Mouse (Mus musculus) CD4-positive, CD25-positive, alpha-beta regulatory T cell, adult 4 months (primary cell): Measurements from ENCODE around the gene Fbxo21. TPM values are rescaled to one million over a fixed set of nuclear protein-coding genes. Genes with fewer than 3 reads are reported as not detected.

Source experiments
- ATAC-seq: one replicate; pipeline ENCODE4 v1.8.0; 2017
- polyA plus RNA-seq, 2 experiments: library from polyadenylated mRNA; unstranded; fragments of 100-300 nt; shearing (Covaris generic); gene quantifications; one replicate each; pipeline ENCODE4 v1.2.1; 2017

The Fbxo21 gene
- polyA plus RNA-seq, 2 experiments from 2014 or later: 7.9 to 12.5 TPM

DNA sequence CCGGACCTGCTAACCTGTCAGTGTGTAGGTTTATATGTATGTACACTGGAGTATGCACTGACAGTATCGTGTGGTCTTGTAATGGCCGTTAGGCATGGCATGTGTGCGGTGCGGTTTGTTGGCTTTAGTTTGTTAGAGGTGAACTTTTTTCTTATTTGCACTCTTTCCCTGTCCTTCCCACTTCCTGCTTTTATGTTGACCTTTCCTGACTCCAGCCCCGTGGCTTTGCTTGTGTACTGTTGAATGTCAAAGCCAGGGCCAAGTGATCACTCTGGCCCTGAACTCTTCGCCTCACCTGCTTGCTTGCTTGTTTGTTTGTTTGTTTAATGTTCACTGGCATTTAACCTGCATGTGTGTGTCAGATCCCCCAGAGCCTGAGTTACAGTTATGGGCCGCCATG lies 4.4 kb downstream of the Fbxo21 start:
- ATAC-seq: no peak

DNA sequence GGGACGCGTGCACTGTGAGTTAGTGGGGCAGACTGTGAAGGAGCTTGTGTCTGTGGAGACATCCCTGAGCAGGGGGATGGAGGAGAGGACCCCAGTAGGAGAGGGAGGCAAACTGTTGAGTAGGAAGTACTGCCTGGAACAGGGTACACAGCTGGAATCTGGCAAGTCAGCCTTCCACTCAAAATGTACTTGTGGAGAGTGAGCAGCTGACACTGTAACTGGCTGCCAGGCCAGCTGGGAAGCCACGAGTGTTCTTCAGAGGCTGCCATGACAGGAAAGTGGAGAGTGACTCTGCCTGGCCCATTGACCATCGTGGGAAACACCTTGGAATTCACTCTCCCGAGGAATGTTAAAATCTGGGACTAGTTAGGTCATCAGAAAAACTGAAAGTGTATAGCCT lies 5.4 kb downstream of the Fbxo21 start:
- ATAC-seq: no peak

DNA sequence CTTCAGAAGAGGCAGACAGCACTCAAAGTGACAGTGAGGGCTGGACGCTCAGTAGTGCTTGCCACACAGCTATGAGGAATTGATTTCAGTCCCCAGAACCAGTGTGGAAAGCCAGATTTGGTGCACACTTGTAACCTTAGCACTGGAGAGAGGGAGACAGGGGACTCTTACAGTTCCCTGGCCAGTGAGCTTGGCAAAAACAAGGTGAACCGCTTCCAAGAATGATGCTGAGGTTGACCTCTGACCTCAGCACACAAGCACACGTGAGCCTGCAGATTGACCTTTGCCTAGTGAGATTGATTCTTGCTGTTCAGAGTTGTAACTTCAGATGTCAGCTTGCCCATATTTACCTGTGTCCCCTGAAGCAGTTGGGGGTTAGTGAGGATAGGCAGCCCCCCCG lies 9.8 kb downstream of the Fbxo21 start:
- no peak for ATAC-seq

DNA sequence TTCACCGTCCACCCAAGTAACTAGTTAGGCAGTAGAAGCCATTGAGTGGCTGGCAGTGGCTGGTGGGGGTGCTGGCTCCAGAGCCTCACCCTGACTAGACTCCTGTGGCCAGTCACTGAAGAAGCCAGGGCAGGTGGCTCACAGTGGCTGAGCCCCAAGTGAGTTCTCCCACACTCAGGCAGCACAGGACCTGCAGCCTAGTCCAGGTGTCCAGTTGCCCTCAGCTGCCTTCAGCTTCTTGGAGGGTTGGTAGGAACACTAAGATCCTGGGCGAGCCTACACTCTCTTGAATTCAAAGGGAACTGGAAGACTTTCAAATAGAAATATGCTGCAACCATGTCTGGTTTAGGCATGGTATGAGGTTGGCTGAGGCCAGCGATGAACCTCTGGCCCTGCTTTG lies 11.4 kb downstream of the Fbxo21 start:
- no peak for ATAC-seq

DNA sequence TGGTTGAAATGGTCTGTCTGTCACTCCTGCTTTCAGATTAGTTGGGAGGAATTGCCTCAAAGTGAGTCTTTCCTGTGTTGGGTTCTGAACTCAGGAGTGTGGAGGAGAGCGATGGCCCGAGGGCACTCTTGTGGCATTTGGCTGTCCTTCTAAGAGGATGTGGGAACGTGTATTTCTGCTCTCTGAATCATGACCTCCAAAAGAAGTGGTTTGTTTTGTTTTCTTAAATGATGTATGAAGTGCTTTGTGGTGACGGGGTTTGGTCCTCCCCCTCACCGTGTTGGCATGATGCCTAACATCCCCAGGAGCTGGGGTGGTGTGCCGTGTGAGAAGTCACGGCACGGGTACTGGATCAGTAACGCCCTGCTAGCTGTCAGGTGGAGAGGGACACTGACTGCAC lies 11.8 kb downstream of the Fbxo21 start:
- ATAC-seq: no peak

DNA sequence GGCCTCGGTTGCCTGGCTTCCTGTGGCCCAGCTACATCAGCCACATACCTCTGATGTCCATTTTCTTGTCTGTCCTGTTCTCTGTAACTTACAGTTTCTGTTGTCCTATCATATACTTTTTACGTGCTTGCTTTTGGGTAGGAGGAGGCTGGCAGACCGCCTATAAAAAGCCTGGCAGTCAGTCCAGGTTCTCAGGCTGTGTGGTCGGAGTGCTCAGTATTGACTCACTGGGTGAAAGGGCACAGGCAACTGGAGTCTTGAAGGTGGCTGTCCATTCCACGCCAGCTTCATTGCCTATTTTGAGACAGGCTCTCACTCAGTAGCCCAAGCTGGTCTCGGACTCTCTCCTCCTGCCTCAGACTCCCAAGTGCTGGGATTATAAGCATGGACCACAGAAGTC lies 13.2 kb downstream of the Fbxo21 start:
- no peak for ATAC-seq

DNA sequence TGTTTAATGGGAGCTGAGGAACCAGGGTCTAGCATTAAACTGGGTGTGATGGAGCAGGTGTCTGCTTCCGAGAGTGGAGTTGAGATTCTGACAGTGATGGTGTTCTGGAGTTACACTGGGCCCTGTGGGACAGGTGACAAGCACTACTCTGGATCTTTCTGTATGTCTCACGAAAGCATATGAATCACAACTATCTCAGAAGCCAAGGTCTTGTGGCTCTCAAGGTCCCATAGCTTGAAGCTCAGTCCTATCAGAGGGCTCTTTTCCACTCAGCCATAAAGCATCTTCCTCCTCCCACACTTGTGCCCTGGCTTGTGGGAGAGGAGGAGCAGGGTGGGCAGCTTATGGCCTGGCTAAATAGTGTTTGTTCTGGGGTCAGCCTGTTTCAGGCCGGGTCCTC lies 14.4 kb downstream of the Fbxo21 start:
- ATAC-seq: no peak

DNA sequence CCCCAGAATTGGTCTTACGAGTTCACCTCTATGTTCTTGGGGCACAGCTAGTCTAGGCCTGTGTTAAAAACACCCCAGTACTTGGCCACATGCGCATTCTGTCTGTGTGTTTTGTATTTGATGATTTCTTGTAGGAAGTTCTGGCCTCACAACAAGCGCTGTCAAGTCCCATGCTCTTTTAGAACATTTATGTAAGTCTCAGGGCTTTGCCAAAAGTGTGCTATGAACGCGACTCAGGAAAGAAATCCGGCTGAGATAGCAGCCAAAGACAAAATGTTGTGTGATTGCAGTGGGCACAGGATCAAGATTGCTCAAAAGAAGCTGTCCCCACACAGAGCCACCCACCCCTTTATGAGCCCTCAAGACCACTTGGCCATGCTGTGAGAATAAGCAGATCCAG lies 17.0 kb downstream of the Fbxo21 start:
- no peak for ATAC-seq

DNA sequence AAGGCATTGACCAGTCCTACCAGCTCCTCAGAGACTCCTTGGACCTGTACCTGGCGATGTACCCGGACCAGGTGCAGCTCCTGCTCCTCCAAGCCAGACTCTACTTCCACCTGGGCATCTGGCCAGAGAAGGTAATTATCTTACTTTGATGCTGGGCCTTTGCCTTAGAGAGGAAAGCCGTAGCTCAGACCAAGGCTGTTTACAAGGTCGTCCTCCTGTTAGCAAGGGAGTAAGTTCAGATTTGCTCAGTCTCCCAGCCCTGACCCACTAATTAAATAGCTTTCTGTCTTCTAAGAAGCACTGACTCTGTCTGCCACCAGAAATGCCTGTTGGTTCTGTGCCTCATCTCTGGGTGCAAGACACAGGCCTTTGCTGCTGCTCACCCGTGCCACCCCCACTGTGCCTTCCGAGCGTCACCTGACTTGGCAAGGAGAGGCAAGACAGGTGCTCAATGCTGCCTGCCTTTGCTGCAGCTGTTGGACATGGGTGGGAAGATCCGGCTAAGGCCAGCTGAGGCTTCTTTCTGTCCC lies 18.9 kb downstream of the Fbxo21 start:
- ATAC-seq: no peak

DNA sequence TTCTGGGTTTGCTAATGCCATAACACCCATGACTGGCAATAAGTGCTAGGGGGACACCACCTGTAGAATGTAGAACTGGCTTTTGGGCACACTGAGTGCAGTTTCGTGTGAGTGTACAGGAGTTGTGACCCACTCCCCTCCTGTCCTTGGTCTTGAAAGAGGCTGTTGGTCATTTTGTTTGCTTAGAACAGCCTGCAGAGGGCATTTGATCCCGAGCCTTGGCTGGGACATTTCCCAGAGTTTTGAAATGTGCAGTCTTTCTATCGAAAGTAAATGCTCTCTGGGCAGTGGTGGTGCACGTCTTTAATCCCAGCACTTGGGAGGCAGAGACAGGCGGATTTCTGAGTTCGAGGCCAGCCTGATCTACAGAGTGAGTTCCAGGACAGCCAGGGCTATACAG lies 19.4 kb downstream of the Fbxo21 start:
- ATAC-seq: no peak

DNA sequence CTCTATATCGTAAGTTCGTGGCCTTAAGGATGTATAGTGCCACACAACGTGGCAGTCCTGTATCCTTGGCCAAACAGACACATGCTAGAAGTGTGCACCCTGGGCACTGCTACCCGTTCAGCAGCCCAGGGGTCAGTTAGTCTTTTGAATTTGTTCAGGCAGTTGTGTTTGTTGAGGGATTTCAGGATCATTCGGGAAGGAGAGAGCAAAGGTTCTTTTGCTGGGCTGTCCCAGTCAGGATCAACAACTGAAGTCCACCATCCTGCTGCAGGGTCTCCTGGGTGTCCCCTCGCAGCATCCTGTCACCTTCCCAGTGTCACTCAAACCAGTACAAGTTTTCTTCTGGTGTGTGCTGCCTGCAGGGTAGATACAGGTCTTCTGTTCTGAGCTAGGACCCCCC lies 20.1 kb downstream of the Fbxo21 start:
- ATAC-seq: no peak

DNA sequence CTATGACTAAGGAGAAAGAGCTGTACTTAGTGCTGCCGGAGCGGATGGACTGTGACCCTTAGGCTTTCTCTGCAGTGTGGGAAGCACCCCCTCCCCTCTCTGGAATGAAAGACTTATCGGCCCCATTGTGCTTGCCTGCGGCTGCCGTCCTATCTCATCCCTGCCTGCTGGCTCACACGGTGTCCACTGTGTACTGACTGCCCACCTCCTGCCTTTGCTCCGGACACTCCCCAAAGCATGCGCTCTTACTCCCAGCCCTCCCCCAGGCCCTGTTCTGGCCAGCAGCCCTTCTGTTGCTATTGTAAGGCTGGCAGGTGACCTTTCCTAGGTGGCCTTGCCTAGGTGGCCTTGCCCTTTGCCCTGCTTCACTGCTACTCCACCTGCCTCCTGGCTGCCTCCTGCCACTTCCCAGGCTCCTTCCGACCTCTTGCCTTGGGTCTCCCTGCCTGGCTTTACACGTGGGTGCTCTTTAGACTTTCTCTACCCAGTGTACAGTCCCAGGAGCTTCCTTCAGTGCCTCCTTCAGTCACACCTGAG lies 21.0 kb downstream of the Fbxo21 start:
- ATAC-seq: no peak

DNA sequence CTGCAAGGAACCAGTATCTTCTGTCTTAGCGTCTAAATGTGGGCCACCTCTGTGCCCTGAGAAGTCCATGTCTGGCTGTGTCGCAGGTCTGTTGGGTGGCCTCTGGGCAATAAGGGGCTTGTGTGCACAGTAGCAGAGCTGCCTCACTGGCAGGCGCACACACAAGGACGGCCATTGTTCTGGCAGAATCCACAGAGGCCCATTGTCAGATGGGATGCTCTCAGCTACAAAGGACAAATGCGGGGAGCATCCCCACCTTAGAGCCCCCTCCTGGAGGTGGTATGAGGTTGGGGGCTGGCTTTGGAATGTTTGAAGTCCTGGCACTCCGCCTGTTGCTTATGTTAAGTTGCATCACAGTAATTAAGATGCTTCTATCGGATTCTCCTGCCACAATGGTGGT lies 22.5 kb downstream of the Fbxo21 start:
- ATAC-seq: no peak

DNA sequence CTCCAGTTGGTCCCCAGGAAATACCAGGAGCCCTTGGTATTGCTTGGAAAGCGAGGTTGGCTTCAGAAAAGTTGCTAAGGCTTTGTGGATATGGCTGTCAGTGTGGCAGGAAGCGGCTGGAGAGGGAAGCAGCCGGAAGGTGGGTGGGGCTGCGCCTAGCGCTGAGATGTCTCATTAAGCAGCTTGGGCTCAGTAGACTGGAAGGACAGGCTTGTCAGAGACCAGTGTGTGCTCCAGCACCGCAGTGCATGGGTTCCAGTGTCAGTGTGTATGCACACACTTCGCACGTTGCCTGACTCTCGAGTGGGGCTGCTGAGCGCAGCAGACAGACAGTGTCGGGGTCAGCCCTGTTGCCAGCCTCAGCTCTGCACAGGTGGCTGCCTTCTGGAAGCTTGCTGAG lies 23.1 kb downstream of the Fbxo21 start:
- ATAC-seq: no peak

DNA sequence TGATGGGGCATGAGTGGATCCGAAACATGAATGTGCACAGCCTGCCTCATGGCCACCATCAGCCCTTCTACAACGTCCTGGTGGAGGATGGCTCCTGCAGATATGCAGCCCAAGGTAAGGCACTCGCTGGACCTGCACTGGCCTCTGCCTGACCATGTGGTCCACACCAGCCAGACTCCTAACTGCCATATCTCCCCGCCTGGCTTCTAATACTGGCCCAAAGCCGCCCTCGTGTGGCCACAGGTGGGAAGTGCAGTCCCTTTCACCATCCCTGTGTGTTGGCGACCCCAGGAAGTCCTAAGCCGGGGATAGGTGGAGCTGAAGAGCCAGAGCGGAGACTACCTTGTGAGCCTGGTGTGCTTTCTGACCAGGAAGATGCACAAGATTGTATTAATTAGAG lies 25.5 kb downstream of the Fbxo21 start:
- peak; percentile 62 for ATAC-seq

DNA sequence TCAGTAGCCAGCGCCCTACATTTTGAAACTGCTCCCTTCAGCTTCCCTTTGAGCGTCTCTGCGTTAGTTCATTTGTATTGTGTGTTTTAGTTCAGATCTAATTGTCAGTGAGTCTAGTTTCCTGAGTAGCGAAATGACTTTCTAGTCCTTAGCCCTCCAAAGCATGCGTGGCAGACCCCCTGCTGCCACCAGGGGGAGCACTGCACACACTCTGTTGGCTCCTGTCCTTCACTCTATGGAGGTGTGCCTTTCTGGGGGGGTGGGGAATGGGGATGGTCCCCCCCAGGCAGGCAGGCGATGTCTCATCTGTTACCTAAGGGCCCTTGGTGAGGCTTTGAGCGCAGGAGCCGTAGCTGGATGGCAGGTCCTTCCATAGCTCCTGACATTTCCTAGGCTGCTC lies 28.1 kb downstream of the Fbxo21 start:
- ATAC-seq: peak; percentile 66

DNA sequence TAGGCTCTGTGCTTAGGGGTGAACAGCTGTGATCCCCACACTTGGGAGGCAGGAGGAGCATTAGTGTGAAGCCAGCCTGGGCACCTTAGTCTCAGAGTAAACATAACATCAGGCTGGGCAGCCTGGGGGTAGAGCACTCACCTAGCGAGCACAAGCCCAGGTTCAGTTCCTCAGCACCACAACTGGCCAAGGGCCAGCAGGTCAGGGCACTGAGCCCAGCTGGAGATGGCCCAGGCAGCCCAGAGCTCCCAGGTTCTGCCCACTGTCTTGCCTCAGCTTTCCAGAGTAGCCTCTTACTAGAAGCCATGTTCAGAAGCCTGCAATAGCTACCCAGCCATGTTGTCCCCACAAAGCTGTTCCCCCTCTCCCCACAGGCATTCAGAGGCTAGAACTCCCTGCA lies 29.2 kb downstream of the Fbxo21 start:
- no peak for ATAC-seq

DNA sequence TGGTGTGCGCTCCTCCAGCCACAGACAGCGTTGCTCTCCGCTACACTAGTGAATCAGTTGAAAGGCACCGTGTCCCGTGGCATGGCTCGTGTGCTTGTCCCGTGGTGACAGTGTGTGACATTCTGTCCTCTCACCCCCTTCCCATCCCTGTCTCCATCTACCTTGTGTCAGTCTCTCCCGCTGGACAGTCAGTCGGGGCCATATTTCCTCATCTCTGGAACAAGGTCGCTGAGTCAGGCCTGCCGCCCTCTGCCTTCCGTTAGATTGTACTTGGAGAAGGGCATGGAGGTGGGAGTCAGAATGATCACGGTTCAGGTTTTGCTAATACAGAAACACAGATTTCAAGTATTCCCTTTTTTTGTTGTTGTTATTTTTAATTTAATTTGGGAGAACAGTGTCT lies 31.8 kb downstream of the Fbxo21 start:
- no peak for ATAC-seq

DNA sequence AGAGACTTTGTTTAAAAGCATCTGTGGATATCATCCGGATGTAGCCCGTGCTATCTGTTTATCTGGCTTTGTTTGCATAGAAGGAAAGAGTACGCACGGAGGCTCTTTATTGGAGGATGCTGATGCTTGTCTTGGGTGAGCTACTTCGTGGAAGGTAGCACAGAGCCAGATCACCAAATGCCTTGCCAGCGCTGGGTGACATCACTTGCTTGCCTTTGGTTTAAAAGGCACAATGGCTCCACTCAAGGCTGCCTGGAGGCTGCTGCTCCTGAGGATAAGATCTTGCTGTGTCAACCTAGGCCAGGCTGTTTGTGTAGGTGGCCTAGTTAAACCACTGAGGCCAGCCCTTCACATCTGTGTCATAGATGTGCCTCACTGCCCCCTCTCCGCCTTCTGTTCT lies 34.3 kb downstream of the Fbxo21 start:
- ATAC-seq: no peak

DNA sequence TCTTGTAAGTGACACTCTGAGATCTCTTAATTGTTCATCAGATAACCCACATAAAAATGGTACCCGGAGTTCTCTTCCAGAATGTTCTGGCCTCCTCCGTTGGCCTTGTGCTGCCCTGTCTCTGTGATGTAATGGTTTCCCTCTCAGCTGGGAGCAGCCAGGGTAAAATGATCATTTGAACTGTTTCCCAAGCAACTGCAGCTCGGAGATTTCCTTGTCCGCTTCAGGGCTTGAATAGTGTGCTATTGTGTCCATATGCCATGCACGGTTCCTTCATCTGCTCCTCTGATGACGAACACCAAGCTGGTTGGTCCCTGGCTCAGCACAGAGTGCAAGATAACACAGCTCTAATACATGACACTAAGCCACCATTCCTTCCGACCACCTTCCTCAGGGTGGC lies 35.3 kb downstream of the Fbxo21 start:
- no peak for ATAC-seq

DNA sequence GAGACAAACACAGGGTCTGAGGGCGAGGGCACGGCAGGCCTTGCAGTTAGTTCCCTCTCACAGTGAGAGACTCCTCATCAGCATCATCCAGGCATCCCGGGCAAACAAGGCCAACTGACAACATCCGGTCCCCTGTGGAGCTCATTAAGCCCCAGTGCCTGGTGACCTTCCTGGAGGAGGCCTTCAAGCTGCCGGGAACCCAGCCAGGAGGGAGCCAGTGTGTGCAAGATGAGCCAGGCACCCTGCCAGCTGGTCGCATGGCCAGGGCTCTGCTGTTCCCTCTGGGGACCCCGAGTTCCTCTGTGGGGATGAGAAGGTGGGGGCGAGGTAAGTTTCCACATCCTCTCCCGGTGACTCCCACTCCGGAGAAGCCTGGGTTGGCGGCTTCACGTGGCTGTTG lies 38.5 kb downstream of the Fbxo21 start:
- no peak for ATAC-seq

DNA sequence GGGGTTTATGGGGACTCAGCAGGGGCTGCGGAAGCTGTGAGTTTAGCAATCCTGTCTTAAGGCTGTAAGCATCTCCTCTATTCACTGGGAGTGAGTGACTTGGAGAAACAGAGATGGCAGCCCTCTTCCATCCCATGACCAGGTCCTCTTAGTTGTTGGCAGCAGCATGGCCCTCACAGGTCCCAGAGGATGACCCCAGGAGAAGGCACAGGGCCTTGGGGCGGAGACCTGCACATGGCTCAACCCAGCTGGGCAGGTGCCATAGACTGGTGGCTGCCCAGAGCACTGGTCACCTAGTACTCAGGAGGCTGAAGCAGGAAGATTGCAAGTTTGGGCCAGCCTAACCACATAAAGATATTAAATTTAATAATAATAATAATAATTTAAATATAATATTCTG lies 39.1 kb downstream of the Fbxo21 start:
- no peak for ATAC-seq

DNA sequence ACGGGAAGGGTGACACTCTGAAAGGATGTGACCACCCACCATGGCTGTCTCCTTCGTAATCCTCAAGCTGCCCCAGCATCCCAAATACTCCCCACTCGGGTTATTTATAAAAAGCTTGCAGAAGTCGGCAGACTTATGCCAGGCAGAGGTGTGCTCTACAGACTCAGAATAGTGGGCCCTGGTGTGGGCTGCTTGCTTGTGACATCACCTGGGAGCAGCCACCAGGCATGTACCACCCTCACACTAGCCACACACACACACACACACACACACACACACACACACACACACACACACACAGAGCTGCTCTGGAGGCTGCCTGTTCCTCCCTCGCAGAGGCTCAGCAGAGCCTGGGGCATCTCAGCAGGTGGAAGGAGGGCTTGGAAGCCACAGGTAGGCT lies 41.0 kb downstream of the Fbxo21 start:
- ATAC-seq: no peak

DNA sequence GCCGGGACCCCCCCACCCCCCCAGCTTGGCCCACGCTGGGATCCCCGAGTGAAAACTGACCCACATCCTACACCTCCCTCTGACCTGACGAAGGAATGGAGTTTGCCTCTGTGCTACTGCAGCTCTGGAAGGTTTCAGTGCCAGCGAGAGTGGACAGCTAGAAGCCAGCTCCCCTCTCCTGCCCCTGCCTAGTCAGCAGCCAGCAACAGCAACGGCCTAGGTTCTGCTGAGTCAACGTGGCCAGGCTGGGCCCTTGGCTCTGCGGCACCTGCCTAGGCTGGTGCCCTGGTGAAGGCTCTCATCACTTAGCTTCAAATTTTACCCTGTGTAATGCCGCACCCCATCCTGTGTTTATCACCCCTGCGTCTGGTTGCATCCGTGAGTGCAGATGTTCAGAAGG lies 43.4 kb downstream of the Fbxo21 start:
- no peak for ATAC-seq

DNA sequence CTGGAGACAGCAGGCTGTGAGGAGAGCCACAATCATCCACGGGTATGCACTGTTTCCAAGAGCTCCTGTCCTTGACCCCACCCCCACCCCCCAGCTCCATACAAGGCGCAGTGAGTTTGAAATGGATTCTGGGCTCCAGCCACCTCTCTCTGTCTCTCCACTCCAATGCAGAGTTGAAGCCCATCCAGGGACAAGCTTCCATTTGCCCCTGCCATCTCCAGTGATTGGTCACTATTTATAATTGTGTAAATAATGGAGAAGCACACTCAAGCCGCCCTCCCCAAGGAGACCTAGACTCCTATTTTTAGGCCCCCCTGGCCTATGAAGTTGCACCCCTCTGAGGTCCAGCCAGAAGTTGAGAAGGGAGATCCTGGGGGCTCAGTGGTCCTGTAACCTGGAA lies 46.5 kb downstream of the Fbxo21 start:
- no peak for ATAC-seq

DNA sequence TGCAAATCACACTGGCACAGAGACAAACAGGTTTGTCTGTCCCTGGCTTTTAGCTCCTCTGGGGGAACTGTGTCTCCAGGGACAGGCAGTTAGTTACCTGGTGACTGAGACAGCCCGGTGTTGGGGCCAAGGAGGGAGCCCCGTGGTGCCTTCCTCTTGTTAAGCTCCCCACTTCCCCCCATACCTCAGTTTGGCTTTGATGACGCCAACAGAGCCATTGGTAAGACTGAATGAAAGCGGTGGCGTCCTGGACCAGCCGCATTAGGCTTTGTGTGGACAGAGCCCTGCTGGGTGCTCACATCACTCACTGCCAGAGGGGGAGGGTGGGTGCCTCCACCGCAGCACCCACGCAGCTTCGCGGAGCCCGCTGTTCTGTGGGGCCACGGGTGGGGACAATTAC lies 49.4 kb downstream of the Fbxo21 start:
- no peak for ATAC-seq
